Mouse (Mus musculus): Measurements from ENCODE around the gene Sema5b. TPM values are rescaled to one million over a fixed set of nuclear protein-coding genes. Genes with fewer than 3 reads are reported as not detected.
"Not testable (repeated sequence)": the region's sequence is repeated elsewhere in the genome, so short reads cannot be mapped to it uniquely, and the experiment has no call there.

Gene Sema5b
- polyA plus RNA-seq, 1 experiment from 2014 or later = 18.1 TPM

GRCm38 (mm10) chr16:35542421-35542780 lies 1.5 kb downstream of the Sema5b start:
- no peak for ATAC-seq (ENCODE audit: low read depth)
- Histone ChIP-seq H3K4me2 (ENCODE audit: low read depth, low read length) (peak overlapping the region; percentile 86), H3K27ac (ENCODE audit: low read depth, low read length) (no peak overlapping the region), H3K4me3 (ENCODE audit: low read depth, low read length) (peak overlapping the region; percentile 76), H3K27me3 (ENCODE audit: control insufficient read depth, insufficient read depth, low read length) (no peaks in the 10 kb centered on the region), H3K36me3 (ENCODE audit: control insufficient read depth, insufficient read depth, low read length) (no peaks in the 10 kb centered on the region), H3K4me1 (ENCODE audit: control insufficient read depth, insufficient read depth, low read length) (peaks cover 7% of the 10 kb centered on the region; the same call in 1 of the 2 replicates), H3K9ac (replicated peaks; ENCODE audit: low read depth, low read length) (peak overlapping the region; percentile 66), H3K9me3 (ENCODE audit: control insufficient read depth, low read length) (no peaks in the 10 kb centered on the region)
- WGBS = 3% methylated on average over 27 of the region's 27 CpGs

- H3K36me3 ChIP-seq (ENCODE audit: control insufficient read depth, insufficient read depth, low read length) = no peaks in the 10 kb centered on the region
- no peak overlapping the region for H3K27ac ChIP-seq (ENCODE audit: low read depth, low read length)
- H3K4me1 ChIP-seq (ENCODE audit: control insufficient read depth, insufficient read depth, low read length) = peaks cover 4% of the 10 kb centered on the region; the same call in 1 of the 2 replicates
- H3K4me3 ChIP-seq (ENCODE audit: low read depth, low read length) = no peak overlapping the region
- ATAC-seq (ENCODE audit: low read depth) = no peak
- no peaks in the 10 kb centered on the region for H3K27me3 ChIP-seq (ENCODE audit: control insufficient read depth, insufficient read depth, low read length)
- 86% methylated on average over 4 of the region's 4 CpGs for WGBS
- no peak overlapping the region for H3K9ac ChIP-seq (replicated peaks; ENCODE audit: low read depth, low read length)
- no peak overlapping the region for H3K4me2 ChIP-seq (ENCODE audit: low read depth, low read length)
- no peaks in the 10 kb centered on the region for H3K9me3 ChIP-seq (ENCODE audit: control insufficient read depth, low read length)
Measured at GRCm38 (mm10) chr16:35545723-35546122, 4.8 kb downstream of the Sema5b start.

GRCm38 (mm10) chr16:35547966-35548365 lies 7.0 kb downstream of the Sema5b start:
- H3K4me3 ChIP-seq (ENCODE audit: low read depth, low read length) = no peak overlapping the region
- no peaks in the 10 kb centered on the region for H3K4me1 ChIP-seq (ENCODE audit: control insufficient read depth, insufficient read depth, low read length)
- no peak overlapping the region for H3K4me2 ChIP-seq (ENCODE audit: low read depth, low read length)
- no peak for ATAC-seq (ENCODE audit: low read depth)
- no peaks in the 10 kb centered on the region for H3K36me3 ChIP-seq (ENCODE audit: control insufficient read depth, insufficient read depth, low read length)
- no peaks in the 10 kb centered on the region for H3K27me3 ChIP-seq (ENCODE audit: control insufficient read depth, insufficient read depth, low read length)
- no peaks in the 10 kb centered on the region for H3K9me3 ChIP-seq (ENCODE audit: control insufficient read depth, low read length)
- H3K27ac ChIP-seq (ENCODE audit: low read depth, low read length) = no peak overlapping the region
- no peak overlapping the region for H3K9ac ChIP-seq (replicated peaks; ENCODE audit: low read depth, low read length)

DNA sequence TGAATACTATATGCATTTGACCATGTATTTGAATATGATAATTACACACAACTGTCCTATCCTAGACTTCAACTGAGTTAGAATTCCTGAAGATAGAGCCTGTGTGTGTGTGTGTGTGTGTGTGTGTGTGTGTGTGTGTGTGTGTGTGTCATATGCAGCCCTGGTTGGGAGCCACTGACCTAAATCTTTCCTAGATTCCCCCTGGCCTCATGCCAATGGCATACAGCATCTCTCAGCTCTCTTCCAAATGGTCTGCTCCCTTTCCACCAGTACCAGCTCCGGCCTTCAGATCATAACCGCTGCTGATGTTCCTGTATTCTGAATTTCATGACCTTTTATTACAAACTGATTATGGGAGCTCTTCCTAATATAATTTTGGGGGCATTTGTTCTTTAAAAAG lies 8.4 kb downstream of the Sema5b start:
- no peaks in the 10 kb centered on the region for H3K9me3 ChIP-seq (ENCODE audit: control insufficient read depth, low read length)
- no peak overlapping the region for H3K27ac ChIP-seq (ENCODE audit: low read depth, low read length)
- no peaks in the 10 kb centered on the region for H3K27me3 ChIP-seq (ENCODE audit: control insufficient read depth, insufficient read depth, low read length)
- no peak overlapping the region for H3K9ac ChIP-seq (replicated peaks; ENCODE audit: low read depth, low read length)
- H3K4me3 ChIP-seq (ENCODE audit: low read depth, low read length) = no peak overlapping the region
- H3K4me1 ChIP-seq (ENCODE audit: control insufficient read depth, insufficient read depth, low read length) = no peaks in the 10 kb centered on the region
- H3K4me2 ChIP-seq (ENCODE audit: low read depth, low read length) = no peak overlapping the region
- ATAC-seq (ENCODE audit: low read depth) = no peak
- no peaks in the 10 kb centered on the region for H3K36me3 ChIP-seq (ENCODE audit: control insufficient read depth, insufficient read depth, low read length)
- 87% methylated on average over 2 of the region's 2 CpGs for WGBS

DNA sequence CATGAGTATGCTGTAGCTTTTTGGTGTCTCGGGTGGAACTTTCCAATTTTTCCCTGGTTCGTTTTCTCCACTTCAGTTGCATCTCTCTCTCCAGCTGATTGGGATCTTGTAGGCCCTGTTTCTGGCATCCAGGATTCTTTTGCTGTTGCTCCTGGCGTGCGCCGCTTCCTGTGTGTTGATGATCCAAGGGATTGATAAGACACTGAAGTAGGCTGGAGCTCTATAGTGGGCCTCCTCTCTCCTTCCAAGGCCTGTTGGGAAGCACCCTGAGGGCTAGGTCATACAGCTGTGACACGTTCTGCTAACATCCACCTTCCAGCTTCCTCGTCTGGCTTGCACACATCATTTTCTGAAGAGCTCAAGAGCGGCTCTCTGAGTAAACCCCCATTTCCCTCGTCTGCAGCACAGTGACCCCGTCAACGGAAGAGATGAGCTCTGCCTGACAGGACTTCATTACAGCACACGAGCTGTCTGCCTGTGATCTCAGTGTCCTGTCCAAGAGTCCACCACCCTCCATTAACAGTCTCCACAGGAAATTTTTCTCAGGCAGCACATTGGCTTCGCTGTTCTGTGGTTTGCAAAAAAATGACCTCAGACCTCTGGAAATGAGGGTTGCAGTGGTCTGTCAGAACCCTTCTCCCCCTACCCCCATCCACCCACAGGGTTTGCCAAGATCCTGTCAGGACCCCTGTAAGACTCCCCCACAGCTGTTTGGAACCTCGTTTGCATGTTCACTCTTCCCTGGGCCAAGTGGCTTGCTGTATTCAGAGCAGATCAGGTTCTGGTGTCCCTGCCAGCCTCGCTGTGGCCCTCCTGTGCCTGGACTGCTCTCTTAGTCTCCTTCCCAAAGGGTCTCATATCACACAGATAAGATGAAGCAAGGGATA lies 14.9 kb downstream of the Sema5b start:
- Histone ChIP-seq H3K27me3 (ENCODE audit: control insufficient read depth, insufficient read depth, low read length) (no peaks in the 10 kb centered on the region), H3K4me3 (ENCODE audit: low read depth, low read length) (no peak overlapping the region), H3K4me2 (ENCODE audit: low read depth, low read length) (no peak overlapping the region), H3K9me3 (ENCODE audit: control insufficient read depth, low read length) (no peaks in the 10 kb centered on the region), H3K27ac (ENCODE audit: low read depth, low read length) (no peak overlapping the region), H3K4me1 (ENCODE audit: control insufficient read depth, insufficient read depth, low read length) (no peaks in the 10 kb centered on the region), H3K9ac (replicated peaks; ENCODE audit: low read depth, low read length) (no peak overlapping the region), H3K36me3 (ENCODE audit: control insufficient read depth, insufficient read depth, low read length) (no peaks in the 10 kb centered on the region)
- WGBS = 77% methylated on average over 15 of the region's 15 CpGs
- no peak for ATAC-seq (ENCODE audit: low read depth)

DNA sequence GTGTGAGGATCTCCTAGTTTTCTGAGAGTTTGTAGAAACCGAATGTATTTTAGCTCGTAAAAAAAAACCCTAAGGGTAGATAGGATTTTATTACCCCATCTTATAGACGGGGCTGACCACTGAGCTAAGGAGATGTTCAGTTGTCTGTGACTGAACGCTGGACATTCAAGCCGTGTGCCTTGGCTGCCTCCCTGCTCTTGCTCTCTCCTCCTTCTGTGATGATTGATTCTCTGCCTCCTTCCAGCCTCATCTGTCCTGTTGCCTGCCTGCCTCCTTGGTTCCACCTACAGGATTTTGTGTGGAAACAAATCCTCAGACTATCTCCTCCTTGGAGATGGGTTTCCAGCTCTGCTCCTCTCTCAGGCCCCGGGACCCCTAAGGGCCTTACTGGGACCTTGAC lies 16.1 kb downstream of the Sema5b start:
- no peak overlapping the region for H3K4me2 ChIP-seq (ENCODE audit: low read depth, low read length)
- no peaks in the 10 kb centered on the region for H3K4me1 ChIP-seq (ENCODE audit: control insufficient read depth, insufficient read depth, low read length)
- no peak overlapping the region for H3K27ac ChIP-seq (ENCODE audit: low read depth, low read length)
- no peaks in the 10 kb centered on the region for H3K9me3 ChIP-seq (ENCODE audit: control insufficient read depth, low read length)
- H3K4me3 ChIP-seq (ENCODE audit: low read depth, low read length) = no peak overlapping the region
- ATAC-seq (ENCODE audit: low read depth) = no peak
- no peak overlapping the region for H3K9ac ChIP-seq (replicated peaks; ENCODE audit: low read depth, low read length)
- 49% methylated on average over 6 of the region's 6 CpGs for WGBS
- H3K36me3 ChIP-seq (ENCODE audit: control insufficient read depth, insufficient read depth, low read length) = no peaks in the 10 kb centered on the region
- H3K27me3 ChIP-seq (ENCODE audit: control insufficient read depth, insufficient read depth, low read length) = no peaks in the 10 kb centered on the region

GRCm38 (mm10) chr16:35561541-35561940 lies 20.6 kb downstream of the Sema5b start:
- no peaks in the 10 kb centered on the region for H3K27me3 ChIP-seq (ENCODE audit: control insufficient read depth, insufficient read depth, low read length)
- no peak for ATAC-seq (ENCODE audit: low read depth)
- H3K36me3 ChIP-seq (ENCODE audit: control insufficient read depth, insufficient read depth, low read length) = no peaks in the 10 kb centered on the region
- H3K4me2 ChIP-seq (ENCODE audit: low read depth, low read length) = no peak overlapping the region
- no peak overlapping the region for H3K4me3 ChIP-seq (ENCODE audit: low read depth, low read length)
- 73% methylated on average over 6 of the region's 6 CpGs for WGBS
- H3K9me3 ChIP-seq (ENCODE audit: control insufficient read depth, low read length) = no peaks in the 10 kb centered on the region
- peaks cover 5% of the 10 kb centered on the region; the same call in 1 of the 2 replicates for H3K4me1 ChIP-seq (ENCODE audit: control insufficient read depth, insufficient read depth, low read length)
- no peak overlapping the region for H3K9ac ChIP-seq (replicated peaks; ENCODE audit: low read depth, low read length)
- no peak overlapping the region for H3K27ac ChIP-seq (ENCODE audit: low read depth, low read length)

- WGBS = 52% methylated on average over 22 of the region's 22 CpGs
- Histone ChIP-seq H3K27me3 (ENCODE audit: control insufficient read depth, insufficient read depth, low read length) (no peaks in the 10 kb centered on the region), H3K36me3 (ENCODE audit: control insufficient read depth, insufficient read depth, low read length) (no peaks in the 10 kb centered on the region), H3K4me2 (ENCODE audit: low read depth, low read length) (peak overlapping the region; percentile 23; the same call in 1 of the 2 replicates), H3K9me3 (ENCODE audit: control insufficient read depth, low read length) (no peaks in the 10 kb centered on the region), H3K4me3 (ENCODE audit: low read depth, low read length) (no peak overlapping the region), H3K4me1 (ENCODE audit: control insufficient read depth, insufficient read depth, low read length) (peaks cover 27% of the 10 kb centered on the region; the same call in 1 of the 2 replicates), H3K9ac (replicated peaks; ENCODE audit: low read depth, low read length) (no peak overlapping the region), H3K27ac (ENCODE audit: low read depth, low read length) (no peak overlapping the region)
- ATAC-seq (ENCODE audit: low read depth) = peak; percentile 22; the same call in 1 of the 2 replicates
Measured at GRCm38 (mm10) chr16:35564246-35564905, 23.4 kb downstream of the Sema5b start.

DNA sequence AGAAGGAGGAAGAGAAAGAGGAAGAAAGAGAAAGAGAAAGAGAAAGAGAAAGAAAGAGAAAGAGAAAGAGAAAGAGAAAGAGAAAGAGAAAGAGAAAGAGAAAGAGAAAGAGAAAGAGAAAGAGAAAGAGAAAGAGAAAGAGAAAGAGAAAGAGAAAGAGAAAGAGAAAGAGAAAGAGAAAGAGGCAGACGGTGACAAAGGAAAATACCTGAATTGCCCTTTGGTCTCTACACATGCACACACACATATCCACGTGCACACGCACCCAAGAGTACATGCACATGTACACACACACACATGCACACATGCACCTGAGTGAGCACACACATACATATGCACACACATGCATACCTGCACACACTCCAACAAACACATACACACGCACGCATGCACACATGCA lies 24.7 kb downstream of the Sema5b start:
- H3K36me3 ChIP-seq (ENCODE audit: control insufficient read depth, insufficient read depth, low read length); ATAC-seq (ENCODE audit: low read depth); H3K27me3 ChIP-seq (ENCODE audit: control insufficient read depth, insufficient read depth, low read length); H3K4me3 ChIP-seq (ENCODE audit: low read depth, low read length); H3K27ac ChIP-seq (ENCODE audit: low read depth, low read length); H3K9me3 ChIP-seq (ENCODE audit: control insufficient read depth, low read length); H3K4me2 ChIP-seq (ENCODE audit: low read depth, low read length); H3K9ac ChIP-seq (replicated peaks; ENCODE audit: low read depth, low read length): not testable (repeated sequence)
- WGBS = 94% methylated on average over 5 of the region's 5 CpGs
- H3K4me1 ChIP-seq (ENCODE audit: control insufficient read depth, insufficient read depth, low read length) = peaks cover 32% of the 10 kb centered on the region; the same call in 1 of the 2 replicates
